Mouse (Mus musculus): Measurements from ENCODE around the gene Gm28048. TPM values are rescaled to one million over a fixed set of nuclear protein-coding genes. Genes with fewer than 3 reads are reported as not detected.

The Gm28048 gene
- polyA plus RNA-seq, 1 experiment, result 1.9 TPM

DNA sequence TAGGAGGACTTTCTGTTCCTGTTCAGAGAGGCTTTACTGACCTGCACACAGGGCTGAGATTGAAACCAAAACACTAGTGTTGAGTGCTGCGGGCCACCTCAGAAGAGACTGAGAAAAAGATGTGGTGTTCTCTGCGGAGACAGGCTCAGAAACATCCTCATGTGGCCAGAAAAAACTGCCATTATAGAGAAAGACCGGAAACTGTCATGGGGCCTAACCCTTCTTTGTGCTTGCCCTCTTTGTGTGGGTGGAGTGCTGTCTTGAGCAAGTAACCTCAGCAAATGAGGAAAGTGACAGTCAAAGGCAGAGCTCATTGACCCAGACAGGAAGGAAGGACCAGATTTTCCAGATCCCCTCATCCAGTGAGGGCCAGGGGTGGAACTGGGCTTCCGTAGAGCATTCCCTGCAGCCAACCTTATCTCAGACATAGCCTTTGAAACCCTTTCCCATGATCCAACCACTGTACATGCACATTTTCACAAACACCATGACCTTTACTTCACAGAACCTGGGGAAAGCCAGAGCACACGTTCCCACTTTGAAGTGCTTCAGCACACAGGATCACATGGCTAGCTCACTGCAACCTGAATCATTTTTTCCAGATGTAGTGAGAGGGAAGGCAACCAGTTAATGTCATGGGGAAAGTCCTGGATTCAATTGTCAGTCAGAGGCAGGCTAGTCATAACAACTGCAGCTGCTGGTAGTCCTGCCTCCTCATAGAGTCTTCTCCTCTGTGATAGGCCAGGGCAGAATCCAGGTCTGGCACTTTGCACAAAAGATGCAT is 167.8 kb downstream of the Gm28048 start:
- H3K79me2 ChIP-seq (ENCODE audit: control insufficient read depth, insufficient read depth), result no peaks in the 10 kb centered on the region
- no peak overlapping the region for H3K4me2 ChIP-seq (ENCODE audit: low read depth)
- no peaks in the 10 kb centered on the region for H3K36me3 ChIP-seq (ENCODE audit: control insufficient read depth, insufficient read depth)
- H3ac ChIP-seq (ENCODE audit: control insufficient read depth, insufficient read length), result no peak overlapping the region
- no peak overlapping the region for H3K4me3 ChIP-seq
- no peaks in the 10 kb centered on the region for H3K27me3 ChIP-seq (ENCODE audit: control insufficient read depth, insufficient read depth, insufficient read length)
- no peak for TF ChIP-seq POLR2A (IDR thresholded peaks at IDR 0.05; ENCODE audit: insufficient read length, low read depth)
- TF ChIP-seq MAX (IDR thresholded peaks at IDR 0.05; ENCODE audit: low read depth), result no peak
- TF ChIP-seq TCF3 (IDR thresholded peaks at IDR 0.05; ENCODE audit: insufficient read length, low read depth), result no peak
- no peak for TF ChIP-seq POLR2AphosphoS2 (IDR thresholded peaks at IDR 0.05; ENCODE audit: insufficient read length, low read depth)
- TF ChIP-seq USF1 (IDR thresholded peaks at IDR 0.05; ENCODE audit: low read depth), result no peak
- no peak for TF ChIP-seq MYOG (IDR thresholded peaks at IDR 0.05; ENCODE audit: control insufficient read depth in 1 of 3, insufficient read depth in 1 of 3, insufficient read length in 2 of 3, low read depth in 2 of 3)
- TF ChIP-seq SRF (IDR thresholded peaks at IDR 0.05; ENCODE audit: control insufficient read depth, insufficient read length, low read depth), result no peak
- TF ChIP-seq E2F4 (IDR thresholded peaks at IDR 0.05; ENCODE audit: insufficient read depth), result no peak
- no peak for TF ChIP-seq CEBPB (IDR thresholded peaks at IDR 0.05; ENCODE audit: insufficient read depth, poor library complexity, severe bottlenecking)
- no peak for TF ChIP-seq TCF12 (IDR thresholded peaks at IDR 0.05; ENCODE audit: insufficient read depth, poor library complexity, severe bottlenecking)
- no peak for TF ChIP-seq MYOD1 (IDR thresholded peaks at IDR 0.05; ENCODE audit: control insufficient read depth in 1 of 3, insufficient read length in 2 of 3, low read depth in 2 of 3)
- TF ChIP-seq REST (IDR thresholded peaks at IDR 0.05; ENCODE audit: insufficient read depth, insufficient read length), result no peak

DNA sequence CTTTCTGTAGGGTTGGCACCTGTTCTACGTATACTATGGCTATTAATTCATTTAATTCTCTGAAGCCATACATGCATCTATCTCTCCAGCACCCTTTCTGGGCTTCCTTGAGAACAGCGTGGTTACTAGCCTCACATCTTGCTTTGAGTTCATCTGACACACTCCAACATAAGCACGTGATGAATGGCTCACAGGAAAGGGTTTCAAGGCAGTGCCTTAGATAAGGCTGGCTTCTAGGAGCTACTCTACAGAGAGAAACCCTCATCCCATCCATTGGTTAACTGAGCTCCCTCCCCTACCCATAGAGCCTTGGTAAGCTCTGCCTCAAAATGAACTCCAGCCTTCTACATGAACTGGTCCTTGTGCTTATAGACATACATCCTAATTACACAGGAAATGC is 168.5 kb downstream of the Gm28048 start:
- H3ac ChIP-seq (ENCODE audit: control insufficient read depth, insufficient read length), result no peak overlapping the region
- no peak overlapping the region for H3K4me3 ChIP-seq
- no peaks in the 10 kb centered on the region for H3K27me3 ChIP-seq (ENCODE audit: control insufficient read depth, insufficient read depth, insufficient read length)
- H3K79me2 ChIP-seq (ENCODE audit: control insufficient read depth, insufficient read depth), result no peaks in the 10 kb centered on the region
- no peak for TF ChIP-seq MYOG (IDR thresholded peaks at IDR 0.05; ENCODE audit: control insufficient read depth in 1 of 3, insufficient read depth in 1 of 3, insufficient read length in 2 of 3, low read depth in 2 of 3)
- TF ChIP-seq MAX (IDR thresholded peaks at IDR 0.05; ENCODE audit: low read depth), result no peak
- no peaks in the 10 kb centered on the region for H3K36me3 ChIP-seq (ENCODE audit: control insufficient read depth, insufficient read depth)
- no peak overlapping the region for H3K4me2 ChIP-seq (ENCODE audit: low read depth)

DNA sequence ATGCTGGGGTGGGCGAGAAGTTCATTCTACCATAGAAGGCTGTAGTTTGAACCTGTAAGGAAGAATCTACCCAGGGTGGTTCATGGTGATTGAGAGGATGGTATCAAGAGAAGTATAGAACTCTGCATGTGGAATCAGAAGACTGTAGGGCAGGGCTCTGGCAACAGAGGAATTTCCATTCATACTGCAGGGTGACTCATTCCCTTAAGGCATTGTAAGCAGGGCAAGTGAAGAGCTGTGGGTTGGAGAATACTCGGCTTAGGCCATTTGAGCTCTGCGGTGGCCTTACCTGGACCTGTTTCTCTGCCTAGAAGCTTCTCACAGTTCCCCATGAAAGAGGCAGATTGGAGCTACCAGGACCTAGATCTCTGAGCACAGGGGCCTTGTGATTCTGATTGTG is 170.5 kb downstream of the Gm28048 start:
- Histone ChIP-seq H3K4me2 (ENCODE audit: low read depth) (no peak overlapping the region), H3K4me3 (no peak overlapping the region), H3ac (ENCODE audit: control insufficient read depth, insufficient read length) (no peak overlapping the region), H3K27me3 (ENCODE audit: control insufficient read depth, insufficient read depth, insufficient read length) (no peaks in the 10 kb centered on the region), H3K79me2 (ENCODE audit: control insufficient read depth, insufficient read depth) (no peaks in the 10 kb centered on the region), H3K36me3 (ENCODE audit: control insufficient read depth, insufficient read depth) (no peaks in the 10 kb centered on the region)
- TF ChIP-seq E2F4 (IDR thresholded peaks at IDR 0.05; ENCODE audit: insufficient read depth), result no peak
- no peak for TF ChIP-seq USF1 (IDR thresholded peaks at IDR 0.05; ENCODE audit: low read depth)
- no peak for TF ChIP-seq TCF3 (IDR thresholded peaks at IDR 0.05; ENCODE audit: insufficient read length, low read depth)
- TF ChIP-seq TCF12 (IDR thresholded peaks at IDR 0.05; ENCODE audit: insufficient read depth, poor library complexity, severe bottlenecking), result no peak
- no peak for TF ChIP-seq CEBPB (IDR thresholded peaks at IDR 0.05; ENCODE audit: insufficient read depth, poor library complexity, severe bottlenecking)

DNA sequence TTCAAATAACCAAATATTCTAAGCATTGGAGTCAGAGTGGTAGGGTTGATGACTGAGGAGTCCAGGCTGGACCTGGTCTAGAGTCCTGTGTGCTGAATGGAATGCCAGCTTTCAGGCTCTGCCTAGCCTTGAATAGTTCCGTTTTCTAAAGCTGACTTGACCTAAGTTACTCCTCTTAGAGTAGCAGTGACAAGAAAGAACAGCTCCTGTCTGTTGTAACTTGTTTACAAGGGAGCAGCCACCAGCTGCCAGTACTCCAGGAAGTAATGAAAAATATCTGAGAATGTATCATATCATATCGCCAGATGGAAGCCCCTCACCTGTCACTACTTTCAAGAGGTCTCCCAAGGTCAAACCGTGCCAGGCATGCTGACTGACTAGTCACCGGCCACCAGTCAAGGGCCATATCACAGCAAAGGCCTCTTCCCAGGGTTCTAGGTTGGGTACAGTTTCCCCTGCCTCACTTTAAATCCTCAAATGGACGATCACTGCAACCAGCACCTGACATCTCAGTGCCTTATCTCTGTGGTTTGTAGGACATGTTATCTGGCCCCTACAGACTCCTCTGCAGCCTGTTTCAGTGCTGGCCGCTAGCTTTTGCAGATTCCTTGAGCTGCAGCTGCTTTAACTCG is 172.3 kb downstream of the Gm28048 start:
- no peak overlapping the region for H3ac ChIP-seq (ENCODE audit: control insufficient read depth, insufficient read length)
- no peak overlapping the region for H3K4me2 ChIP-seq (ENCODE audit: low read depth)
- peak in 1 of 3 experiments; percentile 49 for TF ChIP-seq MYOG (IDR thresholded peaks at IDR 0.05; ENCODE audit: control insufficient read depth in 1 of 3, insufficient read depth in 1 of 3, insufficient read length in 2 of 3, low read depth in 2 of 3)
- TF ChIP-seq MYOD1 (IDR thresholded peaks at IDR 0.05; ENCODE audit: control insufficient read depth in 1 of 3, insufficient read length in 2 of 3, low read depth in 2 of 3), result peak in 1 of 3 experiments; percentile 31
- no peak for TF ChIP-seq REST (IDR thresholded peaks at IDR 0.05; ENCODE audit: insufficient read depth, insufficient read length)
- no peaks in the 10 kb centered on the region for H3K36me3 ChIP-seq (ENCODE audit: control insufficient read depth, insufficient read depth)
- H3K4me3 ChIP-seq, result no peak overlapping the region
- no peaks in the 10 kb centered on the region for H3K27me3 ChIP-seq (ENCODE audit: control insufficient read depth, insufficient read depth, insufficient read length)
- no peaks in the 10 kb centered on the region for H3K79me2 ChIP-seq (ENCODE audit: control insufficient read depth, insufficient read depth)

DNA sequence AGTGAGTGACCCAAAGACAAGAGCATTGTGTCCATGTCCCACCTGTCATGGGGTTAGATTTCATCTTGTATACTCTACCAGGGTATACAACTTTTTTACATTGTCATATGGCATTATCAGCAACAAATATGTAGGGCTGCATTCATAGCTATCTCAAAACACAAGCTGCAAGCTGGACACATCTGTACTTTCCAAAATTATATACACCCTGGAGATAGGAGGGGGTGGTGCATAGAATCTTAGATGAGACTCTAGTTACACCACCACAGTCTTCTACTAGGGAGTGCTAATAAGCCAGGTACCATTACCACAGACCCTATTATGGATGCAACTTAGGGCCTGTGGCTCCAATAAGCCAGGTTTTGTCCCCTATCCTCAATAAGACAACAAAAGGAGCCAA is 173.8 kb downstream of the Gm28048 start:
- H3K36me3 ChIP-seq (ENCODE audit: control insufficient read depth, insufficient read depth), result no peaks in the 10 kb centered on the region
- TF ChIP-seq TCF3 (IDR thresholded peaks at IDR 0.05; ENCODE audit: insufficient read length, low read depth), result no peak
- TF ChIP-seq E2F4 (IDR thresholded peaks at IDR 0.05; ENCODE audit: insufficient read depth), result no peak
- no peak for TF ChIP-seq TCF12 (IDR thresholded peaks at IDR 0.05; ENCODE audit: insufficient read depth, poor library complexity, severe bottlenecking)
- TF ChIP-seq POLR2AphosphoS2 (IDR thresholded peaks at IDR 0.05; ENCODE audit: insufficient read length, low read depth), result no peak
- TF ChIP-seq SRF (IDR thresholded peaks at IDR 0.05; ENCODE audit: control insufficient read depth, insufficient read length, low read depth), result no peak
- no peak for TF ChIP-seq MAX (IDR thresholded peaks at IDR 0.05; ENCODE audit: low read depth)
- TF ChIP-seq CEBPB (IDR thresholded peaks at IDR 0.05; ENCODE audit: insufficient read depth, poor library complexity, severe bottlenecking), result no peak
- no peak for TF ChIP-seq USF1 (IDR thresholded peaks at IDR 0.05; ENCODE audit: low read depth)
- TF ChIP-seq MYOG (IDR thresholded peaks at IDR 0.05; ENCODE audit: control insufficient read depth in 1 of 3, insufficient read depth in 1 of 3, insufficient read length in 2 of 3, low read depth in 2 of 3), result no peak
- no peak for TF ChIP-seq REST (IDR thresholded peaks at IDR 0.05; ENCODE audit: insufficient read depth, insufficient read length)
- no peak for TF ChIP-seq MYOD1 (IDR thresholded peaks at IDR 0.05; ENCODE audit: control insufficient read depth in 1 of 3, insufficient read length in 2 of 3, low read depth in 2 of 3)
- no peak for TF ChIP-seq POLR2A (IDR thresholded peaks at IDR 0.05; ENCODE audit: insufficient read length, low read depth)
- no peak overlapping the region for H3K4me3 ChIP-seq
- H3K27me3 ChIP-seq (ENCODE audit: control insufficient read depth, insufficient read depth, insufficient read length), result no peaks in the 10 kb centered on the region
- H3K79me2 ChIP-seq (ENCODE audit: control insufficient read depth, insufficient read depth), result no peaks in the 10 kb centered on the region
- H3ac ChIP-seq (ENCODE audit: control insufficient read depth, insufficient read length), result no peak overlapping the region
- no peak overlapping the region for H3K4me2 ChIP-seq (ENCODE audit: low read depth)
